ENCODE assay signal across 22 mouse cellular contexts in the genomic region with DNA sequence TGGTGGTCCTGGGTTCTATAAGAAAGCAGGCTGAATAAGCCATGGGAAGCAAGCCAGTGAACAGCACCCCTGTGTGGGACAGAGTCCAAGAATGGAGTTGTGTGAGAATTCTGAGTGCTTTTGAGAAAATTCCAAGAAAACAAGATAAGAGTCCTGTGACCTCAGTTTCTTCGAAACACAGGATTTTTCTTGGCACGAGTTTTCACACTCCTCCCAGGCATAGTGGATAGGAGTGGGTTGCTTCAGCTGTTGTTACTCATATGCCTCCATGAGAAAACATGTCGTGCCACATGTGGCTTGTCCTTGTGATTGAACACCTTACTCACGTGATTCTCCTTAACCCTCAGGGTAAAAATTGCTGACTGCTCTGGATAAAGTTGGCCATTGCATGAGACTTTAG. TPM values are rescaled to one million over a fixed set of nuclear protein-coding genes. Genes with fewer than 3 reads are reported as not detected.
"Had no signal": no experiment of that assay in that cellular context is flagged by ENCODE, and none has a peak within 500 bp of the region (broad histone marks: within the 10 kb centered on the region; RNA-seq: fewer than 3 reads in every experiment).

No protein-coding gene starts in this region.

- H3K27ac ChIP-seq: limb, embryonic 12.5 days; limb, embryonic 15.5 days; liver, embryonic 14.5 days; midbrain, embryonic 15.5 days; neural tube, embryonic 12.5 days; neural tube, embryonic 15.5 days; stomach, embryonic 15.5 days had no signal

- ATAC-seq: liver, postnatal 0 days; midbrain, embryonic 15.5 days had no signal

- H3K4me2 ChIP-seq: limb, embryonic 12.5 days; limb, embryonic 15.5 days; liver, embryonic 11.5 days; lung, embryonic 14.5 days; midbrain, embryonic 11.5 days; midbrain, embryonic 15.5 days; neural tube, embryonic 12.5 days; neural tube, embryonic 15.5 days; stomach, embryonic 15.5 days had no signal

- H3K27me3 ChIP-seq: limb, embryonic 12.5 days; limb, embryonic 15.5 days; midbrain, embryonic 15.5 days; neural tube, embryonic 12.5 days; neural tube, embryonic 15.5 days; stomach, embryonic 15.5 days had no signal

- DNase-seq: kidney, postnatal 10 days; kidney, postnatal 36 days; left cerebral cortex, postnatal 4 days; liver, postnatal 0 days; lung, embryonic 14.5 days; lung, postnatal 10 days; lung, postnatal 4 days; right cerebral cortex, adult 18-20 months; right cerebral cortex, postnatal 25 days; spleen, adult 18-20 months; thymus, postnatal 25 days had no signal

- H3K4me1 ChIP-seq: limb, embryonic 12.5 days; neural tube, embryonic 12.5 days; stomach, embryonic 15.5 days had no signal

- H3K9me3 ChIP-seq: limb, embryonic 12.5 days; limb, embryonic 15.5 days; midbrain, embryonic 15.5 days; neural tube, embryonic 12.5 days; neural tube, embryonic 15.5 days; stomach, embryonic 15.5 days had no signal

- H3K9ac ChIP-seq: limb, embryonic 12.5 days; limb, embryonic 15.5 days; liver, embryonic 14.5 days; liver, postnatal 0 days; lung, embryonic 14.5 days; midbrain, embryonic 15.5 days; neural tube, embryonic 12.5 days; neural tube, embryonic 15.5 days; stomach, embryonic 15.5 days had no signal

- H3K4me3 ChIP-seq: limb, embryonic 12.5 days; limb, embryonic 15.5 days; midbrain, embryonic 15.5 days; neural tube, embryonic 12.5 days; neural tube, embryonic 15.5 days; stomach, embryonic 15.5 days had no signal

RNA-seq across cellular contexts. Expression of a gene that starts 34.1 kb away (rescaled TPM):
- total RNA-seq: megakaryocyte-erythroid progenitor cell, adult 5-6 weeks had no signal
- polyA plus RNA-seq: limb, embryonic 12.5 days; lung, embryonic 14.5 days; midbrain, embryonic 11.5 days; thymus, postnatal 0 days had no signal
